Comparison of ENCODE assay signal across 9 mouse cellular contexts in the genomic region with DNA sequence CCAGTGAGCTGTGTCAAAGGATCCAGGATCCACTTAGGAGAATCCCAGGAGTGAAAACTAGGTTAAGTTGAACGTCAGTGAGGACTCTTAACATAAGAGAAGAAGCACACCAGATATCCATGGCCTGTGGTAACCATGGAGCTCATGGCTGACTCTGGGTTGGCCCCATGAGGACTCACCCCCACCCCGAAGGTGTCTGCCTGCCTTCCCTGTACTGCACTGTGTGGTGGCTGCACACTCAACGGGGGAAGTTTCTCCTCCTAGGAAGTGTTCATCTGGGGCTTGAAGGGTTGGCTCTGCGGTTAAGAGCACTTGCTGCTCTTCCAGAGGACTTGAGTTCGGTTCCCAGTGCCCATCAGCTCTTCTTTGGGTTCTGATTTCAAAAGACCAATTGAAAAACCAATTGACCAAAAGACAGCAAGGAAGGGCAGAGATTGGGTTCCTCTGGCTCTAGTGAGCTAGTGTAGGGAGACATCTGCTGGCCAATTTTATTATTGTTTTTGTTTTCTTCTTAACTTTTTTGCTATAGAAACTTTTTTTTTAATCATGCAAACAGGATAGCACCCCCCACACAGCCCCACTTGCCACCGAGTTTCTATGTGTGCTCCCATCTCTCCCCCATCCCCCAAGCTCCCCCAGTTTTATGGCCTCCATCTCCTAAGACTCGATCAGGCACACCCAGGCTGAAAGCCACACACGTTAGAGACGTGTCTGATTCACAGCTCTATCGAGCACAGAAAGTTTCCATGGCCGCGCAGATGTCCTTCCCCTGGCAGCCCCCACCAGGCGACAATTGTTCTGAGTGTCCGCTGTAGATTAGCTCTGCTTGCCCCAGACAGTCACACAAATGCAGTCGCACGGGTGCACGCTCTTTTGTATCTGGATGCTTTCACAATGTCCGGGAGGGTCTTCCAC. TPM values are rescaled to one million over a fixed set of nuclear protein-coding genes. Genes with fewer than 3 reads are reported as not detected.
DNase-seq lines count a peak whose midpoint lies in the region; ATAC-seq lines count a peak whose summit lies in the region.
"Had no signal": no experiment of that assay in that cellular context is flagged by ENCODE, and none has a peak within 500 bp of the region (broad histone marks: within the 10 kb centered on the region; RNA-seq: fewer than 3 reads in every experiment).

No protein-coding gene starts in this region.

- H3K4me2 ChIP-seq in heart, embryonic 14.5 days (ENCODE audit: low read length), result peak overlapping the region; percentile 5; the same call in 1 of the 2 replicates
- H3K4me2 ChIP-seq in neural tube, embryonic 14.5 days (ENCODE audit: low read depth, low read length), result 0 out of 2 replicates have a peak overlapping the region, but pooled peaks have one; percentile 14
- H3K4me2 ChIP-seq: embryonic facial prominence, embryonic 13.5 days had no signal

- ATAC-seq in heart, embryonic 14.5 days (ENCODE audit: insufficient number of reproducible peaks, insufficient read depth, low FRiP score, low read depth), result no peak
- no peak for ATAC-seq in neural tube, embryonic 14.5 days (ENCODE audit: low read depth)

- H3K4me3 ChIP-seq in heart, embryonic 14.5 days (ENCODE audit: control insufficient read depth in 1 of 2, insufficient read depth in 1 of 2, low read depth in 1 of 2, low read length in 2 of 2), result no peak overlapping the region
- H3K4me3 ChIP-seq in neural tube, embryonic 14.5 days (ENCODE audit: low read depth, low read length), result no peak overlapping the region
- H3K4me3 ChIP-seq: embryonic facial prominence, embryonic 13.5 days had no signal

- no peak overlapping the region for H3K27ac ChIP-seq in heart, embryonic 14.5 days (replicated peaks in 1 of 2; ENCODE audit: control insufficient read depth in 1 of 2, insufficient read depth in 1 of 2, low read depth in 2 of 2, low read length in 2 of 2)
- no peak overlapping the region for H3K27ac ChIP-seq in neural tube, embryonic 14.5 days (ENCODE audit: low read depth, low read length)
- H3K27ac ChIP-seq: embryonic facial prominence, embryonic 13.5 days had no signal

- WGBS in heart, embryonic 14.5 days, result 46% methylated on average over 18 of the region's 18 CpGs
- 31% methylated on average over 18 of the region's 18 CpGs for WGBS in large intestine, adult 2 months
- WGBS in neural tube, embryonic 14.5 days, result 33% methylated on average over 18 of the region's 18 CpGs

- H3K36me3 ChIP-seq in heart, embryonic 14.5 days (ENCODE audit: control insufficient read depth, insufficient read depth, low read length), result no peaks in the 10 kb centered on the region
- no peaks in the 10 kb centered on the region for H3K36me3 ChIP-seq in neural tube, embryonic 14.5 days (ENCODE audit: control insufficient read depth, insufficient read depth, low read length)
- H3K36me3 ChIP-seq: embryonic facial prominence, embryonic 13.5 days had no signal

- intact Hi-C loops in heart, postnatal 14 days (cut with DNase I), result loop anchor here (1.0 to 5.0 kb wide), 3 partner anchors 61 to 262 kb away; no protein-coding TSS in a partner anchor

- H3K27me3 ChIP-seq in heart, embryonic 14.5 days (ENCODE audit: control insufficient read depth, insufficient read depth, low read length), result no peaks in the 10 kb centered on the region
- no peaks in the 10 kb centered on the region for H3K27me3 ChIP-seq in neural tube, embryonic 14.5 days (ENCODE audit: control insufficient read depth, insufficient read depth, low read length)
- H3K27me3 ChIP-seq: embryonic facial prominence, embryonic 13.5 days had no signal

- no peak overlapping the region for H3K9ac ChIP-seq in heart, embryonic 14.5 days (ENCODE audit: low read length)
- no peak overlapping the region for H3K9ac ChIP-seq in neural tube, embryonic 14.5 days (replicated peaks; ENCODE audit: low read depth, low read length)
- H3K9ac ChIP-seq: embryonic facial prominence, embryonic 13.5 days had no signal

- no peak for DNase-seq in heart, postnatal 14 days
- DNase-seq in ES-CJ7 (ENCODE audit: low read depth, low spot score), result peak; percentile 70
- peak; percentile 62 for DNase-seq in embryo, embryonic 9.5 days (ENCODE audit: extremely low spot score)
- peak; percentile 16 for DNase-seq in large intestine, adult 2 months (ENCODE audit: low read depth, low spot score)
- DNase-seq in yolk sac, embryonic 10.5 days (ENCODE audit: low spot score), result no peak
- DNase-seq in urinary bladder, postnatal 25 days (ENCODE audit: low spot score), result no peak

- no peaks in the 10 kb centered on the region for H3K4me1 ChIP-seq in heart, embryonic 14.5 days (ENCODE audit: control insufficient read depth in 2 of 2, insufficient read depth in 2 of 2, low read length in 2 of 2)
- H3K4me1 ChIP-seq in neural tube, embryonic 14.5 days (ENCODE audit: control insufficient read depth, insufficient read depth, low read length), result no peaks in the 10 kb centered on the region
- H3K4me1 ChIP-seq: embryonic facial prominence, embryonic 13.5 days had no signal

- H3K9me3 ChIP-seq in heart, embryonic 14.5 days (ENCODE audit: control insufficient read depth, low read length), result no peaks in the 10 kb centered on the region
- no peaks in the 10 kb centered on the region for H3K9me3 ChIP-seq in neural tube, embryonic 14.5 days (ENCODE audit: control insufficient read depth, low read length)
- H3K9me3 ChIP-seq: embryonic facial prominence, embryonic 13.5 days had no signal

RNA-seq across cellular contexts. Expression of a gene that starts 20.1 kb away (rescaled TPM):
- 1.4 and 2.6 TPM in 2 replicates for polyA plus RNA-seq in heart, embryonic 14.5 days (2014; fragmentation: Nextera tagmentation; extraction: Ambion mirVana)
- under 1 TPM; 0.12 to 0.29 TPM for total RNA-seq in heart, postnatal 14 days (2021)
- 0.88 and 1.0 TPM in 2 replicates for polyA plus RNA-seq in large intestine, adult 2 months (2012; rRNA removed)
- 0.75 and 0.88 TPM in 2 replicates for polyA plus RNA-seq in neural tube, embryonic 14.5 days (2014; fragmentation: Nextera tagmentation; extraction: Ambion mirVana)

RNA-seq across cellular contexts. Expression of a gene that starts 35.4 kb away (rescaled TPM):
- not detected in 2 replicates for polyA plus RNA-seq in heart, embryonic 14.5 days (2014; fragmentation: Nextera tagmentation; extraction: Ambion mirVana)
- total RNA-seq in heart, postnatal 14 days (2021), result not detected
- polyA plus RNA-seq in large intestine, adult 2 months (2012; rRNA removed), result not detected in 2 replicates
- polyA plus RNA-seq in neural tube, embryonic 14.5 days (2014; fragmentation: Nextera tagmentation; extraction: Ambion mirVana), result not detected in 2 replicates

Comparison
In these comparisons a context has a peak if more than half of its experiments do, and no peak if none do; other contexts are left out.
1. DNase-seq: peak in ES-CJ7 (single experiment), embryo, embryonic 9.5 days (single experiment) and large intestine, adult 2 months (single experiment); none in heart, postnatal 14 days (0 of 2), yolk sac, embryonic 10.5 days (single experiment) and urinary bladder, postnatal 25 days (single experiment).